Mouse (Mus musculus): Measurements from ENCODE around the gene Dhx34.

DNA sequence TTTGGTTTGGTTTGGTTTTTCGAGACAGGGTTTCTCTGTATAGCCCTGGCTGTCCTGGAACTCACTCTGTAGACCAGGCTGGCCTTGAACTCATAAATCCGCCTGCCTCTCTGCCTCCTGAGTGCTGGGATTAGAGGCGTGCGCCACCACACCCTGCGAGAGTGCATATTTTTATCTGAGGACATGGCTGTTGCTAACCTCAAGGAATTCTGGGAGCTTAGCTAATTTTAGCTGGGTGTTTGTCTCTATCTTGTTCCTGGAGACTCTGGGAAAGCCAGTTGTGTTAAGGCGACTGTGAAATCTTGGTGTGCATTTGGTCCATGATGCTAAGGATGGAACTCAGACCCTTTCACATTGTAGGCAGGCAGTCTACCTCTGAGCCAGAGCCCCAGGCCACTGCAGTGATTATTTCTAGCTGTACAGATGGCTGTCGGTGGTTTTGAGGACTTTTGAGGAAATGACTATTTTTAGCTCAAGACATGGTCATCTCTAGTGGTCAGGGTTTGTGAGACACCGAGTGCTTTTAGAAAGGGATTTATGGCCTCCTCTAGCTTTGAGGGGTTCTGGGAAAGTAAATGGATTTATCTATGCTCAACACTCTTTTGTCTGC lies 65.6 kb downstream of the Dhx34 start:
- TF ChIP-seq MAFK (IDR thresholded peaks at IDR 0.05; ENCODE audit: insufficient read depth, low read depth, low read length) (no peak), CHD2 (IDR thresholded peaks at IDR 0.05; ENCODE audit: low read depth, low read length) (no peak), ZNF384 (IDR thresholded peaks at IDR 0.05; ENCODE audit: low read depth, low read length) (no peak)
